Mouse (Mus musculus): ENCODE measurements around the gene Upf1.

The Upf1 gene

GRCm38 (mm10) chr8:70353194-70353817 is at the start of gene Upf1:
Gene Upf1 (minus strand): TSS chr8:70353278.
- peak; percentile 99 for DNase-seq (ENCODE audit: low read depth, low spot score)

GRCm38 (mm10) chr8:70397611-70398563 is 44.8 kb upstream of the Upf1 start:
- DNase-seq (ENCODE audit: low read depth, low spot score): no peak

- no peak for DNase-seq (ENCODE audit: low read depth, low spot score)
Measured at GRCm38 (mm10) chr8:70396184-70396583, 43.1 kb upstream of the Upf1 start.

GRCm38 (mm10) chr8:70395649-70396048 is 42.6 kb upstream of the Upf1 start:
- no peak for DNase-seq (ENCODE audit: low read depth, low spot score)

- DNase-seq (ENCODE audit: low read depth, low spot score): no peak
Measured at GRCm38 (mm10) chr8:70394269-70394998, 41.4 kb upstream of the Upf1 start.

GRCm38 (mm10) chr8:70393087-70393486 is 40.0 kb upstream of the Upf1 start:
- no peak for DNase-seq (ENCODE audit: low read depth, low spot score)

GRCm38 (mm10) chr8:70389678-70390077 is 36.6 kb upstream of the Upf1 start:
- no peak for DNase-seq (ENCODE audit: low read depth, low spot score)

GRCm38 (mm10) chr8:70383287-70383686 is 30.2 kb upstream of the Upf1 start:
- peak; percentile 69 for DNase-seq (ENCODE audit: low read depth, low spot score)

GRCm38 (mm10) chr8:70380069-70380468 is 27.0 kb upstream of the Upf1 start:
- DNase-seq (ENCODE audit: low read depth, low spot score): no peak

- no peak for DNase-seq (ENCODE audit: low read depth, low spot score)
Measured at GRCm38 (mm10) chr8:70377049-70377448, 24.0 kb upstream of the Upf1 start.

- DNase-seq (ENCODE audit: low read depth, low spot score): no peak
Measured at GRCm38 (mm10) chr8:70376275-70376741, 23.2 kb upstream of the Upf1 start.

- no peak for DNase-seq (ENCODE audit: low read depth, low spot score)
Measured at GRCm38 (mm10) chr8:70375212-70375859, 22.3 kb upstream of the Upf1 start.

- DNase-seq (ENCODE audit: low read depth, low spot score): no peak
Measured at GRCm38 (mm10) chr8:70374318-70374927, 21.3 kb upstream of the Upf1 start.

GRCm38 (mm10) chr8:70373397-70374317 is 20.6 kb upstream of the Upf1 start, which contains the start of gene Comp:
Gene Comp (plus strand): TSS chr8:70373558.
- no peak for DNase-seq (ENCODE audit: low read depth, low spot score)

- no peak for DNase-seq (ENCODE audit: low read depth, low spot score)
Measured at GRCm38 (mm10) chr8:70371951-70372350, 18.9 kb upstream of the Upf1 start.

GRCm38 (mm10) chr8:70370476-70370875 is 17.4 kb upstream of the Upf1 start:
- no peak for DNase-seq (ENCODE audit: low read depth, low spot score)

- no peak for DNase-seq (ENCODE audit: low read depth, low spot score)
Measured at GRCm38 (mm10) chr8:70366588-70366987, 13.5 kb upstream of the Upf1 start.

- no peak for DNase-seq (ENCODE audit: low read depth, low spot score)
Measured at GRCm38 (mm10) chr8:70364066-70364465, 11.0 kb upstream of the Upf1 start.

- DNase-seq (ENCODE audit: low read depth, low spot score): no peak
Measured at GRCm38 (mm10) chr8:70361484-70362032, 8.5 kb upstream of the Upf1 start.

GRCm38 (mm10) chr8:70360769-70361168 is 7.7 kb upstream of the Upf1 start:
- no peak for DNase-seq (ENCODE audit: low read depth, low spot score)
